9 mouse cellular contexts compared by ENCODE assay signal in genomic region chr13:31625333-31626101, GRCm38 (mm10). TPM values are rescaled to one million over a fixed set of nuclear protein-coding genes. Genes with fewer than 3 reads are reported as not detected.
A peak's percentile ranks its signal among the peaks of the same experiment; 100 is the strongest.
DNase-seq lines count a peak whose midpoint lies in the region; ATAC-seq lines count a peak whose summit lies in the region.
"Had no signal": no experiment of that assay in that cellular context is flagged by ENCODE, and none has a peak within 500 bp of the region (broad histone marks: within the 10 kb centered on the region; RNA-seq: fewer than 3 reads in every experiment).

Foxf2 (plus strand) TSS chr13:31625816.

- no peaks in the 10 kb centered on the region for H3K9me3 ChIP-seq in embryonic facial prominence, embryonic 15.5 days (replicated peaks)
- no peaks in the 10 kb centered on the region for H3K9me3 ChIP-seq in hindbrain, embryonic 13.5 days

- H3K27ac ChIP-seq in embryonic facial prominence, embryonic 15.5 days (replicated peaks), result peak within 1 kb of the TSS; percentile 58
- H3K27ac ChIP-seq in hindbrain, embryonic 13.5 days, result peak within 1 kb of the TSS; percentile 66

- no peaks in the 10 kb centered on the region for H3K36me3 ChIP-seq in embryonic facial prominence, embryonic 15.5 days
- H3K36me3 ChIP-seq in hindbrain, embryonic 13.5 days, result no peaks in the 10 kb centered on the region

- H3K4me1 ChIP-seq in embryonic facial prominence, embryonic 15.5 days, result peaks cover 43% of the 10 kb centered on the region
- peaks cover 34% of the 10 kb centered on the region for H3K4me1 ChIP-seq in hindbrain, embryonic 13.5 days (replicated peaks)

- WGBS in embryonic facial prominence, embryonic 15.5 days, result under 1% methylated on average over 57 of the region's 74 CpGs
- WGBS in hindbrain, embryonic 13.5 days, result under 1% methylated on average over 60 of the region's 74 CpGs

- peak; percentile 30; the same call in 1 of the 2 replicates for ATAC-seq in embryonic facial prominence, embryonic 15.5 days (ENCODE audit: insufficient number of reproducible peaks, low FRiP score, low TSS enrichment, low read depth)
- 0 out of 2 replicates have a peak, but pooled peaks have one; percentile 9 for ATAC-seq in hindbrain, embryonic 13.5 days (ENCODE audit: low FRiP score)

- intact Hi-C loops in left cerebral cortex, postnatal 4 days (cut with DNase I), result loop anchor here (10.0 kb wide), 1 partner anchor 721 kb away; no protein-coding TSS in a partner anchor
- intact Hi-C loops in left cerebral cortex, postnatal 25 days (cut with DNase I), result loop anchor here (5.0 kb wide), 1 partner anchor 182 kb away; the partner anchor contains the start of gene Foxc1

- H3K4me3 ChIP-seq in embryonic facial prominence, embryonic 15.5 days (replicated peaks), result peak within 1 kb of the TSS; percentile 55
- peak within 1 kb of the TSS; percentile 44 for H3K4me3 ChIP-seq in hindbrain, embryonic 13.5 days

- H3K27me3 ChIP-seq in embryonic facial prominence, embryonic 15.5 days, result peaks cover 99% of the 10 kb centered on the region
- peaks cover 99% of the 10 kb centered on the region for H3K27me3 ChIP-seq in hindbrain, embryonic 13.5 days

- DNase-seq in left cerebral cortex, postnatal 4 days, result no peak
- no peak for DNase-seq in left cerebral cortex, postnatal 25 days (ENCODE audit: low spot score in 2 of 2)
- DNase-seq in lung, postnatal 14 days, result peak; percentile 70
- peak; percentile 9 for DNase-seq in testis, postnatal 14 days (ENCODE audit: low spot score)
- DNase-seq in left cerebral cortex, adult 11 months (ENCODE audit: low spot score), result no peak
- no peak for DNase-seq in layer of hippocampus, postnatal 25 days (ENCODE audit: extremely low spot score in 1 of 2, low spot score in 1 of 2)

- peak within 1 kb of the TSS; percentile 39 for H3K9ac ChIP-seq in embryonic facial prominence, embryonic 15.5 days
- H3K9ac ChIP-seq in hindbrain, embryonic 13.5 days, result peak within 1 kb of the TSS; percentile 68

- peak within 1 kb of the TSS; percentile 94 for H3K4me2 ChIP-seq in embryonic facial prominence, embryonic 15.5 days (replicated peaks)
- peak within 1 kb of the TSS; percentile 67 for H3K4me2 ChIP-seq in hindbrain, embryonic 13.5 days

RNA-seq across cellular contexts. Expression of gene Foxf2, which starts in this region (rescaled TPM):
- 10 to 100 TPM; 10.2 to 10.7 TPM for total RNA-seq in left cerebral cortex, postnatal 4 days (2021)
- 1 to 10 TPM; 5.1 TPM for total RNA-seq in left cerebral cortex, postnatal 25 days (2021)
- polyA plus RNA-seq in embryonic facial prominence, embryonic 15.5 days (2015; fragmentation: Nextera tagmentation; extraction: Ambion mirVana), result 4.8 and 5.8 TPM in 2 replicates
- 4.7 and 5.5 TPM in 2 replicates for polyA plus RNA-seq in hindbrain, embryonic 13.5 days (2015; fragmentation: Nextera tagmentation; extraction: Ambion mirVana)
- 1 to 10 TPM; 4.1 to 5.7 TPM for total RNA-seq in layer of hippocampus, postnatal 25 days (2021)
- total RNA-seq: neutrophil, adult 5-6 weeks had no signal

Comparison
In these comparisons a context has a peak if more than half of its experiments do, and no peak if none do; other contexts are left out.
1. DNase-seq: peak in lung, postnatal 14 days (single experiment) and testis, postnatal 14 days (single experiment); none in left cerebral cortex, postnatal 4 days (single experiment), left cerebral cortex, postnatal 25 days (0 of 2), left cerebral cortex, adult 11 months (single experiment) and layer of hippocampus, postnatal 25 days (0 of 2).